Mouse (Mus musculus) ES-E14 (cell line): Measurements from ENCODE around the gene Hils1. TPM values are rescaled to one million over a fixed set of nuclear protein-coding genes. Genes with fewer than 3 reads are reported as not detected.

Experiments
- DNase-seq: peaks from one replicate; pipeline ENCODE4 v3.0.0-alpha.2; 2013; ENCODE audit warnings: low read depth, low spot score
- H3K27ac ChIP-seq: 2 replicates; pipeline ENCODE4 v1.5.1; 2012; ENCODE audit warnings: low read depth, mild to moderate bottlenecking, low read length, moderate library complexity, mixed read lengths; ENCODE audit not compliant: poor library complexity, insufficient read depth, severe bottlenecking
- H3K36me3 ChIP-seq: 2 replicates; pipeline ENCODE4 v1.6.1; 2012; ENCODE audit warnings: mild to moderate bottlenecking, low read length, moderate library complexity, mixed read lengths; ENCODE audit not compliant: control insufficient read depth, poor library complexity, insufficient read depth, severe bottlenecking
- H3K4me1 ChIP-seq, 2 experiments: fragments of 150-350 bp in 1 of 2; sonication (generic) in 1 of 2; 2 replicates each; pipeline ENCODE4 v1.6.1; 2012; ENCODE audit warnings: low read length in 2 of 2, mild to moderate bottlenecking in 1 of 2, mixed read lengths in 1 of 2; ENCODE audit not compliant: control insufficient read depth in 2 of 2, insufficient read depth in 2 of 2, poor library complexity in 1 of 2
- H3K4me3 ChIP-seq, 2 experiments: fragments of 150-350 bp in 1 of 2; sonication (generic) in 1 of 2; 2 replicates each; pipeline ENCODE4 v1.5.1; 2012; ENCODE audit warnings: low read length in 2 of 2, low read depth in 1 of 2, mild to moderate bottlenecking in 1 of 2, mixed read lengths in 1 of 2; ENCODE audit not compliant: insufficient read depth in 1 of 2, poor library complexity in 1 of 2, severe bottlenecking in 1 of 2
- H3K9ac ChIP-seq: 2 replicates; pipeline ENCODE4 v1.6.1; 2012; ENCODE audit warnings: low read depth, mild to moderate bottlenecking, low read length, mixed read lengths; ENCODE audit not compliant: poor library complexity, insufficient read depth, severe bottlenecking
- H3K9me3 ChIP-seq: fragments of 150-350 bp; sonication (generic); 2 replicates; pipeline ENCODE4 v1.6.1; 2012; ENCODE audit warnings: low read depth, mild to moderate bottlenecking, low read length; ENCODE audit not compliant: control insufficient read depth, insufficient read depth
- CHD2 ChIP-seq: IDR thresholded peaks from 2 replicates; pipeline ENCODE4 v1.6.1; 2014; ENCODE audit warnings: mild to moderate bottlenecking, low read depth, low read length, inconsistent platforms
- HCFC1 ChIP-seq: IDR thresholded peaks from 2 replicates; pipeline ENCODE4 v1.6.1; 2012; ENCODE audit warnings: low read length, inconsistent platforms, borderline replicate concordance; ENCODE audit not compliant: insufficient read depth
- MAFK ChIP-seq: IDR thresholded peaks from 2 replicates; pipeline ENCODE4 v1.6.1; 2014; ENCODE audit warnings: mild to moderate bottlenecking, low read depth, low read length, inconsistent platforms; ENCODE audit not compliant: insufficient read depth
- ZC3H11A ChIP-seq: IDR thresholded peaks from 2 replicates; pipeline ENCODE4 v1.6.1; 2012; ENCODE audit warnings: low read depth, mild to moderate bottlenecking, inconsistent platforms, low read length, borderline replicate concordance
- ZNF384 ChIP-seq: IDR thresholded peaks from 2 replicates; pipeline ENCODE4 v1.6.1; 2012; ENCODE audit warnings: low read depth, low read length, inconsistent platforms
- in situ Hi-C, 2 experiments: fragments of 600-800 bp; cut with MboI; formaldehyde crosslinking; loops; one replicate each; pipeline ENCODE4 v1.15.1; 2025; ENCODE audit warnings: low sequenced_read_pairs in 2 of 2, inconsistent platforms in 1 of 2; ENCODE audit not compliant: unreplicated experiment in 2 of 2
- total RNA-seq: library from RNA; depleted of rRNA; stranded (reverse); fragments of 300-350 nt; gene quantifications from 2 replicates; pipeline ENCODE4 v1.2.3, GENCODE M21; 2012

Gene Hils1
- total RNA-seq, 1 experiment, result not detected

- peaks cover 0 to 3% of the 10 kb centered on the region in 2 experiments; a peak in 1 of 4 replicates for H3K4me1 ChIP-seq
- in situ Hi-C loops, result loop anchor here in 1 of 2 experiments (5.0 kb wide), 1 partner anchor 75 kb away; no protein-coding TSS in a partner anchor
- no peak for TF ChIP-seq CHD2
- TF ChIP-seq MAFK, result no peak
- no peak for TF ChIP-seq ZNF384
- TF ChIP-seq HCFC1, result no peak
- TF ChIP-seq ZC3H11A, result no peak
- peak overlapping the region; percentile 53 to 57 for H3K4me3 ChIP-seq
- no peak for DNase-seq
- no peaks in the 10 kb centered on the region for H3K36me3 ChIP-seq
- peak overlapping the region; percentile 43; the same call in 1 of the 2 replicates for H3K9ac ChIP-seq
- H3K9me3 ChIP-seq, result no peaks in the 10 kb centered on the region
- no peak overlapping the region for H3K27ac ChIP-seq
Observed at GRCm38 (mm10) chr11:94937787-94938186, 29.6 kb upstream of the Hils1 start.

- H3K9me3 ChIP-seq, result no peaks in the 10 kb centered on the region
- peaks cover 0 to 3% of the 10 kb centered on the region in 2 experiments; a peak in 1 of 4 replicates for H3K4me1 ChIP-seq
- H3K9ac ChIP-seq, result no peak overlapping the region
- H3K36me3 ChIP-seq, result no peaks in the 10 kb centered on the region
- in situ Hi-C loops, result loop anchor here in 1 of 2 experiments (5.0 kb wide), 1 partner anchor 76 kb away; no protein-coding TSS in a partner anchor
- no peak for TF ChIP-seq HCFC1
- no peak for TF ChIP-seq ZC3H11A
- no peak for TF ChIP-seq CHD2
- no peak for TF ChIP-seq MAFK
- no peak for TF ChIP-seq ZNF384
- no peak for DNase-seq
- H3K4me3 ChIP-seq, result no peak overlapping the region
- H3K27ac ChIP-seq, result no peak overlapping the region; the same call in 1 of the 2 replicates
Observed at GRCm38 (mm10) chr11:94938296-94938695, 29.1 kb upstream of the Hils1 start.

- in situ Hi-C loops, result loop anchor here in 1 of 2 experiments (5.0 kb wide), 1 partner anchor 77 kb away; no protein-coding TSS in a partner anchor
- Histone ChIP-seq H3K9ac (no peak overlapping the region), H3K9me3 (no peaks in the 10 kb centered on the region), H3K4me3 (no peak overlapping the region), H3K36me3 (no peaks in the 10 kb centered on the region), H3K27ac (no peak overlapping the region), H3K4me1 (no peaks in the 10 kb centered on the region)
- TF ChIP-seq ZC3H11A, result peak; percentile 54; the same call in 1 of the 2 replicates
- TF ChIP-seq HCFC1, result no peak
- no peak for TF ChIP-seq ZNF384
- DNase-seq, result no peak
Observed at GRCm38 (mm10) chr11:94939280-94939679, 28.1 kb upstream of the Hils1 start.

GRCm38 (mm10) chr11:94941121-94941520 lies 26.3 kb upstream of the Hils1 start:
- H3K4me1 ChIP-seq, result no peaks in the 10 kb centered on the region
- no peak for DNase-seq
- no peak overlapping the region for H3K4me3 ChIP-seq
- in situ Hi-C loops, result no loop called here
- H3K27ac ChIP-seq, result no peak overlapping the region
- no peak overlapping the region for H3K9ac ChIP-seq
- no peaks in the 10 kb centered on the region for H3K9me3 ChIP-seq
- TF ChIP-seq MAFK, result no peak
- no peak for TF ChIP-seq ZC3H11A
- no peaks in the 10 kb centered on the region for H3K36me3 ChIP-seq

- Histone ChIP-seq H3K9me3 (no peaks in the 10 kb centered on the region), H3K36me3 (no peaks in the 10 kb centered on the region), H3K4me1 (no peaks in the 10 kb centered on the region), H3K9ac (no peak overlapping the region), H3K27ac (no peak overlapping the region), H3K4me3 (no peak overlapping the region)
- in situ Hi-C loops, result no loop called here
- DNase-seq, result no peak
- TF ChIP-seq CHD2 (no peak), HCFC1 (no peak), MAFK (no peak), ZC3H11A (no peak), ZNF384 (no peak)
Observed at GRCm38 (mm10) chr11:94941776-94942175, 25.6 kb upstream of the Hils1 start.
